Mouse (Mus musculus) intestine, embryonic 15.5 days (tissue): Measurements from ENCODE around the gene Cgnl1. TPM values are rescaled to one million over a fixed set of nuclear protein-coding genes. Genes with fewer than 3 reads are reported as not detected.

ENCODE experiments used
- ATAC-seq: fragments of 200-750 bp; cut with Nextera tagmentation; 2 replicates; pipeline ENCODE4 v1.8.0; 2017; ENCODE audit warnings: moderate TSS enrichment, moderate library complexity
- H3K27ac ChIP-seq: fragments of 300-500 bp; sonication (generic); 2 replicates; pipeline ENCODE4 v1.5.1; 2015; ENCODE audit warnings: mild to moderate bottlenecking, inconsistent platforms
- H3K27me3 ChIP-seq: fragments of 300-500 bp; sonication (generic); replicated peaks from 2 replicates; pipeline ENCODE4 v1.6.1; 2015; ENCODE audit warnings: inconsistent platforms
- H3K36me3 ChIP-seq: fragments of 300-500 bp; sonication (generic); 2 replicates; pipeline ENCODE4 v1.6.1; 2015; ENCODE audit warnings: inconsistent platforms
- H3K4me1 ChIP-seq: fragments of 300-500 bp; sonication (generic); replicated peaks from 2 replicates; pipeline ENCODE4 v1.6.1; 2015; ENCODE audit warnings: inconsistent platforms
- H3K4me2 ChIP-seq: fragments of 300-500 bp; sonication (generic); replicated peaks from 2 replicates; pipeline ENCODE4 v1.6.1; 2015; ENCODE audit warnings: mild to moderate bottlenecking, inconsistent platforms
- H3K4me3 ChIP-seq: fragments of 300-500 bp; sonication (generic); replicated peaks from 2 replicates; pipeline ENCODE4 v1.5.1; 2015; ENCODE audit warnings: inconsistent platforms
- H3K9ac ChIP-seq: fragments of 300-500 bp; sonication (generic); 2 replicates; pipeline ENCODE4 v1.6.1; 2015; ENCODE audit warnings: inconsistent platforms
- H3K9me3 ChIP-seq: fragments of 300-500 bp; sonication (generic); 2 replicates; pipeline ENCODE4 v1.6.1; 2016; ENCODE audit warnings: inconsistent platforms
- WGBS: fragments of 180-500 bp; shearing (Covaris S2); methylation state at CpG from one replicate; pipeline ENCODE4 v1.1.7; 2015; 5-methylcytosine and 5-hydroxymethylcytosine counted together
- polyA plus RNA-seq: library from polyadenylated mRNA; unstranded; fragments of >200 nt; fragmentation: Nextera tagmentation; extraction: Ambion mirVana; gene quantifications from 2 replicates; pipeline ENCODE4 v1.2.1, GENCODE M21; 2015

The Cgnl1 gene
- polyA plus RNA-seq: 9.0 and 9.4 TPM in 2 replicates

GRCm38 (mm10) chr9:71770991-71771767 is at the start of gene Cgnl1:
Gene Cgnl1 (minus strand): TSS chr9:71771602.
- ATAC-seq: peak; percentile 94
- Histone ChIP-seq H3K9me3 (no peaks in the 10 kb centered on the region), H3K27me3 (no peaks in the 10 kb centered on the region), H3K9ac (peak within 1 kb of the TSS; percentile 84), H3K36me3 (no peaks in the 10 kb centered on the region), H3K4me3 (peak within 1 kb of the TSS; percentile 78), H3K4me2 (peak within 1 kb of the TSS; percentile 92), H3K4me1 (peaks cover 12% of the 10 kb centered on the region), H3K27ac (peak within 1 kb of the TSS; percentile 75)
- WGBS: under 1% methylated on average over 67 of the region's 67 CpGs

- H3K4me3 ChIP-seq: no peak overlapping the region
- no peak for ATAC-seq
- H3K36me3 ChIP-seq: no peaks in the 10 kb centered on the region
- H3K4me1 ChIP-seq: no peaks in the 10 kb centered on the region
- H3K9me3 ChIP-seq: no peaks in the 10 kb centered on the region
- no peak overlapping the region for H3K4me2 ChIP-seq
- no peak overlapping the region for H3K9ac ChIP-seq
- H3K27me3 ChIP-seq: no peaks in the 10 kb centered on the region
- WGBS: 89% methylated on average over 7 of the region's 7 CpGs
- no peak overlapping the region for H3K27ac ChIP-seq
These were observed 47.1 kb upstream of the Cgnl1 start for GRCm38 (mm10) chr9:71818453-71818852.

- H3K4me2 ChIP-seq: no peak overlapping the region
- WGBS: 53% methylated on average over 3 of the region's 3 CpGs
These were observed 44.7 kb upstream of the Cgnl1 start for GRCm38 (mm10) chr9:71816121-71816520.

GRCm38 (mm10) chr9:71813565-71813964 is 42.2 kb upstream of the Cgnl1 start:
- Histone ChIP-seq H3K27me3 (no peaks in the 10 kb centered on the region), H3K4me1 (0 out of 2 replicates have a peak, but pooled peaks cover 5% of the 10 kb centered on the region), H3K4me3 (no peak overlapping the region), H3K4me2 (no peak overlapping the region), H3K9ac (no peak overlapping the region), H3K9me3 (no peaks in the 10 kb centered on the region), H3K27ac (no peak overlapping the region), H3K36me3 (no peaks in the 10 kb centered on the region)
- 82% methylated on average over 3 of the region's 3 CpGs for WGBS
- no peak for ATAC-seq

More at GRCm38 (mm10) chr9:71816121-71816520, 44.7 kb upstream of the Cgnl1 start:
- no peaks in the 10 kb centered on the region for H3K27me3 ChIP-seq
- no peak overlapping the region for H3K9ac ChIP-seq
- H3K4me1 ChIP-seq: no peaks in the 10 kb centered on the region
- H3K9me3 ChIP-seq: no peaks in the 10 kb centered on the region
- no peak overlapping the region for H3K27ac ChIP-seq
- ATAC-seq: no peak
- H3K4me3 ChIP-seq: no peak overlapping the region
- H3K36me3 ChIP-seq: no peaks in the 10 kb centered on the region

- Histone ChIP-seq H3K9ac (no peak overlapping the region), H3K4me3 (no peak overlapping the region), H3K9me3 (no peaks in the 10 kb centered on the region), H3K4me1 (0 out of 2 replicates have a peak, but pooled peaks cover 5% of the 10 kb centered on the region), H3K4me2 (no peak overlapping the region), H3K27ac (no peak overlapping the region), H3K36me3 (no peaks in the 10 kb centered on the region), H3K27me3 (no peaks in the 10 kb centered on the region)
- 75% methylated on average over 4 of the region's 4 CpGs for WGBS
- no peak for ATAC-seq
These were observed 41.5 kb upstream of the Cgnl1 start for GRCm38 (mm10) chr9:71812914-71813313.

GRCm38 (mm10) chr9:71812402-71812801 is 41.0 kb upstream of the Cgnl1 start:
- Histone ChIP-seq H3K9me3 (no peaks in the 10 kb centered on the region), H3K4me1 (0 out of 2 replicates have a peak, but pooled peaks cover 5% of the 10 kb centered on the region), H3K27me3 (no peaks in the 10 kb centered on the region), H3K27ac (no peak overlapping the region), H3K36me3 (no peaks in the 10 kb centered on the region), H3K9ac (no peak overlapping the region), H3K4me3 (no peak overlapping the region), H3K4me2 (no peak overlapping the region)
- 48% methylated on average over 4 of the region's 4 CpGs for WGBS
- no peak for ATAC-seq

GRCm38 (mm10) chr9:71811404-71811803 is 40.0 kb upstream of the Cgnl1 start:
- H3K4me3 ChIP-seq: no peak overlapping the region
- no peak overlapping the region for H3K27ac ChIP-seq
- no peaks in the 10 kb centered on the region for H3K27me3 ChIP-seq
- no peak overlapping the region for H3K4me2 ChIP-seq
- no peaks in the 10 kb centered on the region for H3K9me3 ChIP-seq
- no peak overlapping the region for H3K9ac ChIP-seq
- ATAC-seq: no peak
- 76% methylated on average over 5 of the region's 5 CpGs for WGBS
- no peaks in the 10 kb centered on the region for H3K36me3 ChIP-seq
- 0 out of 2 replicates have a peak, but pooled peaks cover 5% of the 10 kb centered on the region for H3K4me1 ChIP-seq

GRCm38 (mm10) chr9:71810723-71811122 is 39.3 kb upstream of the Cgnl1 start:
- no peaks in the 10 kb centered on the region for H3K27me3 ChIP-seq
- WGBS: 87% methylated on average over 2 of the region's 2 CpGs
- H3K9ac ChIP-seq: no peak overlapping the region
- H3K9me3 ChIP-seq: no peaks in the 10 kb centered on the region
- H3K4me1 ChIP-seq: 0 out of 2 replicates have a peak, but pooled peaks cover 5% of the 10 kb centered on the region
- H3K4me2 ChIP-seq: no peak overlapping the region
- ATAC-seq: no peak
- no peak overlapping the region for H3K4me3 ChIP-seq
- H3K27ac ChIP-seq: no peak overlapping the region
- no peaks in the 10 kb centered on the region for H3K36me3 ChIP-seq

GRCm38 (mm10) chr9:71808640-71809254 is 37.3 kb upstream of the Cgnl1 start:
- H3K4me2 ChIP-seq: peak overlapping the region; percentile 42
- H3K9ac ChIP-seq: no peak overlapping the region
- H3K4me1 ChIP-seq: 0 out of 2 replicates have a peak, but pooled peaks cover 5% of the 10 kb centered on the region
- no peaks in the 10 kb centered on the region for H3K36me3 ChIP-seq
- H3K27me3 ChIP-seq: no peaks in the 10 kb centered on the region
- no peak overlapping the region; the same call in 1 of the 2 replicates for H3K4me3 ChIP-seq
- WGBS: 41% methylated on average over 11 of the region's 11 CpGs
- H3K27ac ChIP-seq: no peak overlapping the region
- H3K9me3 ChIP-seq: no peaks in the 10 kb centered on the region
- ATAC-seq: no peak

- no peak for ATAC-seq
- Histone ChIP-seq H3K4me3 (no peak overlapping the region), H3K27ac (no peak overlapping the region), H3K36me3 (no peaks in the 10 kb centered on the region), H3K27me3 (no peaks in the 10 kb centered on the region), H3K4me2 (no peak overlapping the region), H3K9me3 (no peaks in the 10 kb centered on the region), H3K9ac (no peak overlapping the region), H3K4me1 (0 out of 2 replicates have a peak, but pooled peaks cover 5% of the 10 kb centered on the region)
- WGBS: 45% methylated on average over 4 of the region's 4 CpGs
These were observed 36.4 kb upstream of the Cgnl1 start for GRCm38 (mm10) chr9:71807801-71808200.

GRCm38 (mm10) chr9:71806422-71806805 is 35.0 kb upstream of the Cgnl1 start:
- Histone ChIP-seq H3K9ac (no peak overlapping the region), H3K36me3 (no peaks in the 10 kb centered on the region), H3K27ac (no peak overlapping the region), H3K27me3 (no peaks in the 10 kb centered on the region; the same call in 1 of the 2 replicates), H3K4me1 (0 out of 2 replicates have a peak, but pooled peaks cover 5% of the 10 kb centered on the region), H3K4me2 (no peak overlapping the region), H3K4me3 (no peak overlapping the region), H3K9me3 (no peaks in the 10 kb centered on the region)
- WGBS: 2% methylated on average over 2 of the region's 2 CpGs
- ATAC-seq: peak; percentile 53; the same call in 1 of the 2 replicates

GRCm38 (mm10) chr9:71805646-71806421 is 34.4 kb upstream of the Cgnl1 start:
- Histone ChIP-seq H3K4me3 (no peak overlapping the region), H3K4me1 (0 out of 2 replicates have a peak, but pooled peaks cover 5% of the 10 kb centered on the region), H3K9ac (no peak overlapping the region), H3K27me3 (no peaks in the 10 kb centered on the region; the same call in 1 of the 2 replicates), H3K4me2 (no peak overlapping the region), H3K36me3 (no peaks in the 10 kb centered on the region), H3K9me3 (no peaks in the 10 kb centered on the region), H3K27ac (no peak overlapping the region)
- ATAC-seq: no peak
- WGBS: 74% methylated on average over 6 of the region's 6 CpGs
